Mouse (Mus musculus): ENCODE measurements around the gene Dcaf17.

- TF ChIP-seq CTCF (IDR thresholded peaks at IDR 0.05) (no peak), EP300 (IDR thresholded peaks at IDR 0.05) (peak; percentile 96)
Measured at GRCm38 (mm10) chr2:71134041-71134505, 78.9 kb downstream of the Dcaf17 start.
